Mouse (Mus musculus): ENCODE measurements around the gene 1700023F06Rik. TPM values are rescaled to one million over a fixed set of nuclear protein-coding genes. Genes with fewer than 3 reads are reported as not detected.

The 1700023F06Rik gene
- polyA plus RNA-seq, 1 experiment from 2014 or later, result not detected

- ATAC-seq (ENCODE audit: low FRiP score, low read depth), result 0 out of 2 replicates have a peak, but pooled peaks have one; percentile 27
- Histone ChIP-seq H3K4me2 (replicated peaks) (peak within 1 kb of the TSS; percentile 88), H3K27me3 (peaks cover 63% of the 10 kb centered on the region)
Measured at GRCm38 (mm10) chr11:103170494-103171285, 37.7 kb downstream of the 1700023F06Rik start, which contains the start of gene Fmnl1. Gene Fmnl1, plus strand, starts transcription at chr11:103171107.

GRCm38 (mm10) chr11:103170111-103170493, 38.3 kb downstream of the 1700023F06Rik start:
- Histone ChIP-seq H3K4me2 (replicated peaks) (peak overlapping the region; percentile 88), H3K4me3 (peak overlapping the region; percentile 64), H3K27ac (replicated peaks) (no peak overlapping the region), H3K9me3 (no peaks in the 10 kb centered on the region), H3K27me3 (peaks cover 62% of the 10 kb centered on the region), H3K4me1 (peaks cover 15% of the 10 kb centered on the region), H3K36me3 (no peaks in the 10 kb centered on the region), H3K9ac (replicated peaks) (no peak overlapping the region)
- no peak for ATAC-seq (ENCODE audit: low FRiP score, low read depth)
- WGBS, result 43% methylated on average over 3 of the region's 3 CpGs

More at GRCm38 (mm10) chr11:103170494-103171285, 37.7 kb downstream of the 1700023F06Rik start, which contains the start of gene Fmnl1:
- Histone ChIP-seq H3K4me3 (peak within 1 kb of the TSS; percentile 64), H3K9me3 (no peaks in the 10 kb centered on the region), H3K9ac (replicated peaks) (peak within 1 kb of the TSS; percentile 60; the same call in 1 of the 2 replicates), H3K4me1 (peaks cover 15% of the 10 kb centered on the region), H3K36me3 (no peaks in the 10 kb centered on the region), H3K27ac (replicated peaks) (no peak within 1 kb of the TSS)
- WGBS, result 1% methylated on average over 46 of the region's 84 CpGs

GRCm38 (mm10) chr11:103169664-103170063, 38.7 kb downstream of the 1700023F06Rik start:
- Histone ChIP-seq H3K27ac (replicated peaks) (no peak overlapping the region), H3K4me1 (peaks cover 12% of the 10 kb centered on the region), H3K9me3 (no peaks in the 10 kb centered on the region), H3K36me3 (no peaks in the 10 kb centered on the region), H3K4me2 (replicated peaks) (no peak overlapping the region), H3K9ac (replicated peaks) (no peak overlapping the region), H3K27me3 (peaks cover 58% of the 10 kb centered on the region), H3K4me3 (no peak overlapping the region)
- WGBS, result 85% methylated on average over 5 of the region's 5 CpGs
- ATAC-seq (ENCODE audit: low FRiP score, low read depth), result no peak

- H3K9ac ChIP-seq (replicated peaks), result no peak overlapping the region
- no peak for ATAC-seq (ENCODE audit: low FRiP score, low read depth)
- no peaks in the 10 kb centered on the region for H3K36me3 ChIP-seq
- peaks cover 12% of the 10 kb centered on the region for H3K4me1 ChIP-seq
- H3K27me3 ChIP-seq, result peaks cover 50% of the 10 kb centered on the region
- H3K4me3 ChIP-seq, result no peak overlapping the region
- no peaks in the 10 kb centered on the region for H3K9me3 ChIP-seq
- H3K27ac ChIP-seq (replicated peaks), result no peak overlapping the region
- no peak overlapping the region for H3K4me2 ChIP-seq (replicated peaks)
- 29% methylated on average over 9 of the region's 9 CpGs for WGBS
Measured at GRCm38 (mm10) chr11:103168690-103169390, 39.5 kb downstream of the 1700023F06Rik start.

- H3K36me3 ChIP-seq, result no peaks in the 10 kb centered on the region
- H3K9me3 ChIP-seq, result no peaks in the 10 kb centered on the region
- H3K27me3 ChIP-seq, result peaks cover 6% of the 10 kb centered on the region
- H3K9ac ChIP-seq (replicated peaks), result no peak overlapping the region
- no peak overlapping the region for H3K4me3 ChIP-seq
- WGBS, result 33% methylated on average over 10 of the region's 10 CpGs
- no peak overlapping the region for H3K4me2 ChIP-seq (replicated peaks)
- no peak for ATAC-seq (ENCODE audit: low FRiP score, low read depth)
- H3K4me1 ChIP-seq, result no peaks in the 10 kb centered on the region
- no peak overlapping the region for H3K27ac ChIP-seq (replicated peaks)
Measured at GRCm38 (mm10) chr11:103164391-103164790, 44.0 kb downstream of the 1700023F06Rik start.

GRCm38 (mm10) chr11:103162132-103162531, 46.2 kb downstream of the 1700023F06Rik start:
- H3K9me3 ChIP-seq, result no peaks in the 10 kb centered on the region
- H3K4me3 ChIP-seq, result no peak overlapping the region
- ATAC-seq (ENCODE audit: low FRiP score, low read depth), result no peak
- 0 out of 2 replicates have a peak, but pooled peaks cover 5% of the 10 kb centered on the region for H3K4me1 ChIP-seq
- no peak overlapping the region for H3K9ac ChIP-seq (replicated peaks)
- WGBS, result 91% methylated on average over 5 of the region's 5 CpGs
- no peaks in the 10 kb centered on the region for H3K36me3 ChIP-seq
- H3K27me3 ChIP-seq, result no peaks in the 10 kb centered on the region; the same call in 1 of the 2 replicates
- H3K4me2 ChIP-seq (replicated peaks), result no peak overlapping the region
- H3K27ac ChIP-seq (replicated peaks), result no peak overlapping the region

GRCm38 (mm10) chr11:103161449-103161848, 46.9 kb downstream of the 1700023F06Rik start:
- Histone ChIP-seq H3K27me3 (no peaks in the 10 kb centered on the region), H3K36me3 (no peaks in the 10 kb centered on the region), H3K9ac (replicated peaks) (no peak overlapping the region), H3K9me3 (no peaks in the 10 kb centered on the region), H3K4me2 (replicated peaks) (no peak overlapping the region), H3K27ac (replicated peaks) (no peak overlapping the region), H3K4me3 (no peak overlapping the region), H3K4me1 (0 out of 2 replicates have a peak, but pooled peaks cover 5% of the 10 kb centered on the region)
- 72% methylated on average over 7 of the region's 7 CpGs for WGBS
- no peak for ATAC-seq (ENCODE audit: low FRiP score, low read depth)

GRCm38 (mm10) chr11:103160738-103161137, 47.6 kb downstream of the 1700023F06Rik start:
- 89% methylated on average over 11 of the region's 11 CpGs for WGBS
- no peaks in the 10 kb centered on the region for H3K27me3 ChIP-seq
- no peak for ATAC-seq (ENCODE audit: low FRiP score, low read depth)

GRCm38 (mm10) chr11:103158621-103159478, 49.5 kb downstream of the 1700023F06Rik start:
- H3K9me3 ChIP-seq, result no peaks in the 10 kb centered on the region
- H3K4me3 ChIP-seq, result peak overlapping the region; percentile 17; the same call in 1 of the 2 replicates
- H3K27ac ChIP-seq (replicated peaks), result no peak overlapping the region
- peak overlapping the region; percentile 44 for H3K4me2 ChIP-seq (replicated peaks)
- 0 out of 2 replicates have a peak, but pooled peaks cover 5% of the 10 kb centered on the region for H3K4me1 ChIP-seq
- peak; percentile 91 for ATAC-seq (ENCODE audit: low FRiP score, low read depth)
- H3K36me3 ChIP-seq, result no peaks in the 10 kb centered on the region
- H3K9ac ChIP-seq (replicated peaks), result no peak overlapping the region
- no peaks in the 10 kb centered on the region for H3K27me3 ChIP-seq
- under 1% methylated on average over 25 of the region's 25 CpGs for WGBS

More at GRCm38 (mm10) chr11:103160738-103161137, 47.6 kb downstream of the 1700023F06Rik start:
- Histone ChIP-seq H3K36me3 (no peaks in the 10 kb centered on the region), H3K4me1 (0 out of 2 replicates have a peak, but pooled peaks cover 5% of the 10 kb centered on the region), H3K9me3 (no peaks in the 10 kb centered on the region), H3K9ac (replicated peaks) (no peak overlapping the region), H3K4me3 (no peak overlapping the region), H3K4me2 (replicated peaks) (no peak overlapping the region), H3K27ac (replicated peaks) (no peak overlapping the region)

GRCm38 (mm10) chr11:103149771-103150170, 58.6 kb downstream of the 1700023F06Rik start:
- no peak overlapping the region for H3K4me3 ChIP-seq
- no peak overlapping the region for H3K9ac ChIP-seq (replicated peaks)
- peaks cover 2% of the 10 kb centered on the region for H3K4me1 ChIP-seq
- H3K27ac ChIP-seq (replicated peaks), result no peak overlapping the region
- 95% methylated on average over 4 of the region's 4 CpGs for WGBS
- H3K4me2 ChIP-seq (replicated peaks), result no peak overlapping the region
- H3K9me3 ChIP-seq, result no peaks in the 10 kb centered on the region
- ATAC-seq (ENCODE audit: low FRiP score, low read depth), result no peak
- H3K36me3 ChIP-seq, result no peaks in the 10 kb centered on the region
- H3K27me3 ChIP-seq, result no peaks in the 10 kb centered on the region
